17 mouse cellular contexts compared by ENCODE assay signal in the genomic region with DNA sequence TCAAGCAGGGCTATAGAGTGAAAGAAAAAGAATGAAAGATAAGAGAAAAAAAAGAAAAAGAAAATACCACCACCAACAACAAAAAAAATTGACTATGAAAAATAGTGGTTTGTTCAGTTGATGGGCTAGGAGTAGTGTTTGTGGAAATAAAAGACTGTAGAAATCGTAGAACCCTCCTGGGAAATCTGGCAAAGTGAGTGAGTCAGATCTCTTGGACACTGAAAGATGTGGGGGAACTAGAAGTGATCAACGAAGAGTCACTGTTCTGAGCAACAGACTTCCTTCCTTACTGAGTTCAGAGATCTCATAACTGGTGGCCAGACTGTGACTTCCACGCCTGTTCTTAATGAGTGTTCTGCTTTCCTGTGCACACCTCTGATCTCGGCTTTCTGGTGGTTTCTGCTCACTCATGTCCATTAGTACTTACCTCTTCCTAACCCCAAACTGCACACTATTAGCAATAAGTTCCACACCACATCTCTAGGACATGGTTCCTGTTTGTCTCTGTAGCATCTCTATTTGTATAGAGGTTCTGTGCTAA. TPM values are rescaled to one million over a fixed set of nuclear protein-coding genes. Genes with fewer than 3 reads are reported as not detected.
A peak's percentile ranks its signal among the peaks of the same experiment; 100 is the strongest.
DNase-seq lines count a peak whose midpoint lies in the region; ATAC-seq lines count a peak whose summit lies in the region.
"Had no signal": no experiment of that assay in that cellular context is flagged by ENCODE, and none has a peak within 500 bp of the region (broad histone marks: within the 10 kb centered on the region; RNA-seq: fewer than 3 reads in every experiment).

No protein-coding gene starts in this region.

- H3K27ac ChIP-seq in heart, embryonic 12.5 days (ENCODE audit: poor library complexity, severe bottlenecking) = no peak overlapping the region
- H3K27ac ChIP-seq in forebrain, embryonic 12.5 days = no peak overlapping the region
- H3K27ac ChIP-seq: heart, adult 2 months; intestine, embryonic 15.5 days; kidney, postnatal 0 days; liver, embryonic 14.5 days; stomach, embryonic 15.5 days had no signal

- no peak for ATAC-seq in heart, embryonic 12.5 days (ENCODE audit: insufficient number of reproducible peaks, low FRiP score)
- peak; percentile 36 for ATAC-seq in activated CD4-positive, CD25-positive, alpha-beta regulatory T cell, adult 4 months
- ATAC-seq in monocyte, adult 5-6 weeks (replicated peaks; ENCODE audit: insufficient number of reproducible peaks, low FRiP score, low TSS enrichment, poor library complexity, severe bottlenecking) = peak; percentile 64
- ATAC-seq in frontal cortex, adult (ENCODE audit: low TSS enrichment) = no peak
- no peak for ATAC-seq in forebrain, embryonic 12.5 days (ENCODE audit: low FRiP score)
- ATAC-seq: intestine, embryonic 15.5 days had no signal

- no peaks in the 10 kb centered on the region for H3K36me3 ChIP-seq in heart, embryonic 12.5 days
- no peaks in the 10 kb centered on the region for H3K36me3 ChIP-seq in forebrain, embryonic 12.5 days (replicated peaks)
- H3K36me3 ChIP-seq: intestine, embryonic 15.5 days; stomach, embryonic 15.5 days had no signal

- H3K27me3 ChIP-seq in heart, embryonic 12.5 days (replicated peaks) = no peaks in the 10 kb centered on the region
- H3K27me3 ChIP-seq in forebrain, embryonic 12.5 days = no peaks in the 10 kb centered on the region
- H3K27me3 ChIP-seq: intestine, embryonic 15.5 days; stomach, embryonic 15.5 days had no signal

- H3K4me2 ChIP-seq in heart, embryonic 12.5 days = no peak overlapping the region
- H3K4me2 ChIP-seq in forebrain, embryonic 12.5 days = no peak overlapping the region
- H3K4me2 ChIP-seq: intestine, embryonic 15.5 days; stomach, embryonic 15.5 days had no signal

- WGBS in heart, embryonic 12.5 days = 71% methylated on average over 4 of the region's 4 CpGs
- WGBS in forebrain, embryonic 12.5 days = 84% methylated on average over 4 of the region's 4 CpGs

- H3K9ac ChIP-seq in heart, embryonic 12.5 days = no peak overlapping the region
- no peak overlapping the region for H3K9ac ChIP-seq in forebrain, embryonic 12.5 days
- H3K9ac ChIP-seq: intestine, embryonic 15.5 days; liver, embryonic 14.5 days; stomach, embryonic 15.5 days had no signal

- peak; percentile 11 to 14 for DNase-seq in heart, adult 9 months (ENCODE audit: low spot score in 2 of 2)
- DNase-seq in A20 (ENCODE audit: low read depth, low spot score) = peak; percentile 35
- DNase-seq: adrenal gland, adult 2 months; cerebellum, adult 2 months; embryo, embryonic 11 days; heart, adult 2 months; heart, postnatal 4 days; thymus, postnatal 36 days had no signal

- no peak overlapping the region for H3K4me3 ChIP-seq in heart, embryonic 12.5 days
- no peak overlapping the region for H3K4me3 ChIP-seq in forebrain, embryonic 12.5 days (replicated peaks)
- H3K4me3 ChIP-seq: heart, adult 2 months; intestine, embryonic 15.5 days; stomach, embryonic 15.5 days had no signal

- peaks cover 16% of the 10 kb centered on the region for H3K4me1 ChIP-seq in heart, embryonic 12.5 days (replicated peaks)
- no peaks in the 10 kb centered on the region for H3K4me1 ChIP-seq in forebrain, embryonic 12.5 days
- H3K4me1 ChIP-seq: intestine, embryonic 15.5 days; stomach, embryonic 15.5 days had no signal

- H3K9me3 ChIP-seq in heart, embryonic 12.5 days (replicated peaks) = no peaks in the 10 kb centered on the region; the same call in 1 of the 2 replicates
- no peaks in the 10 kb centered on the region for H3K9me3 ChIP-seq in forebrain, embryonic 12.5 days
- H3K9me3 ChIP-seq: intestine, embryonic 15.5 days; stomach, embryonic 15.5 days had no signal

RNA-seq across cellular contexts. Expression of a gene that starts 37.7 kb away (rescaled TPM):
- 301 and 313 TPM in 2 replicates for polyA plus RNA-seq in heart, embryonic 12.5 days (2016; fragmentation: Nextera tagmentation; extraction: Ambion mirVana)
- 100 to 1,000 TPM; 596 to 674 TPM for polyA plus RNA-seq in activated CD4-positive, CD25-positive, alpha-beta regulatory T cell, adult 4 months (2017; shearing (Covaris generic))
- total RNA-seq in monocyte, adult 5-6 weeks (2017) = 2,047 to 2,533 TPM (median 2,184 TPM) in 3 replicates
- polyA plus RNA-seq in forebrain, embryonic 12.5 days (2016; fragmentation: Nextera tagmentation; extraction: Ambion mirVana) = 237 and 251 TPM in 2 replicates

Comparison
In these comparisons a context has a peak if more than half of its experiments do, and no peak if none do; other contexts are left out.
1. ATAC-seq: peak in activated CD4-positive, CD25-positive, alpha-beta regulatory T cell, adult 4 months (single experiment) and monocyte, adult 5-6 weeks (single experiment); none in heart, embryonic 12.5 days (single experiment), frontal cortex, adult (single experiment) and forebrain, embryonic 12.5 days (single experiment).